Mouse (Mus musculus): ENCODE measurements around the gene Elovl1.

Gene Elovl1

GRCm38 (mm10) chr4:118427768-118428451 is at the start of gene Elovl1:
Gene Elovl1 (plus strand): TSS chr4:118428093.
- peak; percentile 77 for DNase-seq (ENCODE audit: low read depth, low spot score)

- DNase-seq (ENCODE audit: low read depth, low spot score), result no peak
These were observed 44.6 kb upstream of the Elovl1 start for GRCm38 (mm10) chr4:118383271-118383670.

GRCm38 (mm10) chr4:118387316-118387715 is 40.6 kb upstream of the Elovl1 start:
- no peak for DNase-seq (ENCODE audit: low read depth, low spot score)

GRCm38 (mm10) chr4:118390146-118390545 is 37.7 kb upstream of the Elovl1 start:
- no peak for DNase-seq (ENCODE audit: low read depth, low spot score)

- no peak for DNase-seq (ENCODE audit: low read depth, low spot score)
These were observed 33.4 kb upstream of the Elovl1 start for GRCm38 (mm10) chr4:118394505-118394904.

GRCm38 (mm10) chr4:118395289-118395688 is 32.6 kb upstream of the Elovl1 start:
- no peak for DNase-seq (ENCODE audit: low read depth, low spot score)

GRCm38 (mm10) chr4:118396433-118396832 is 31.5 kb upstream of the Elovl1 start:
- DNase-seq (ENCODE audit: low read depth, low spot score), result no peak

- DNase-seq (ENCODE audit: low read depth, low spot score), result no peak
These were observed 29.5 kb upstream of the Elovl1 start for GRCm38 (mm10) chr4:118398400-118398799.

GRCm38 (mm10) chr4:118401421-118401820 is 26.5 kb upstream of the Elovl1 start:
- DNase-seq (ENCODE audit: low read depth, low spot score), result no peak

- DNase-seq (ENCODE audit: low read depth, low spot score), result no peak
These were observed 26.0 kb upstream of the Elovl1 start for GRCm38 (mm10) chr4:118401918-118402317.

GRCm38 (mm10) chr4:118402701-118403100 is 25.2 kb upstream of the Elovl1 start:
- no peak for DNase-seq (ENCODE audit: low read depth, low spot score)

GRCm38 (mm10) chr4:118409142-118409900 is 18.6 kb upstream of the Elovl1 start, which contains the start of the genes Szt2 and Med8:
Gene Szt2 (minus strand): TSS chr4:118409273.
Gene Med8 (plus strand): TSS chr4:118409337.
- peak; percentile 80 for DNase-seq (ENCODE audit: low read depth, low spot score)

- DNase-seq (ENCODE audit: low read depth, low spot score), result no peak
These were observed 17.0 kb upstream of the Elovl1 start for GRCm38 (mm10) chr4:118410871-118411270.

GRCm38 (mm10) chr4:118413553-118413952 is 14.3 kb upstream of the Elovl1 start:
- DNase-seq (ENCODE audit: low read depth, low spot score), result no peak

- DNase-seq (ENCODE audit: low read depth, low spot score), result no peak
These were observed 12.1 kb upstream of the Elovl1 start for GRCm38 (mm10) chr4:118415779-118416178.

GRCm38 (mm10) chr4:118416329-118416728 is 11.6 kb upstream of the Elovl1 start:
- DNase-seq (ENCODE audit: low read depth, low spot score), result no peak

- no peak for DNase-seq (ENCODE audit: low read depth, low spot score)
These were observed 10.6 kb upstream of the Elovl1 start for GRCm38 (mm10) chr4:118417112-118417797.

GRCm38 (mm10) chr4:118421384-118421783 is 6.5 kb upstream of the Elovl1 start:
- no peak for DNase-seq (ENCODE audit: low read depth, low spot score)

- no peak for DNase-seq (ENCODE audit: low read depth, low spot score)
These were observed 3.2 kb upstream of the Elovl1 start for GRCm38 (mm10) chr4:118424541-118425160.

GRCm38 (mm10) chr4:118425374-118425773 is 2.5 kb upstream of the Elovl1 start:
- no peak for DNase-seq (ENCODE audit: low read depth, low spot score)

- DNase-seq (ENCODE audit: low read depth, low spot score), result no peak
These were observed 502 bp upstream of the Elovl1 start for GRCm38 (mm10) chr4:118427415-118427767.
